42 mouse cellular contexts compared by ENCODE assay signal in genomic region chr1:136094807-136095206, GRCm38 (mm10). TPM values are rescaled to one million over a fixed set of nuclear protein-coding genes. Genes with fewer than 3 reads are reported as not detected.
"Had no signal": no experiment of that assay in that cellular context is flagged by ENCODE, and none has a peak within 500 bp of the region (broad histone marks: within the 10 kb centered on the region; RNA-seq: fewer than 3 reads in every experiment).

No protein-coding gene starts in this region.

- H3K9ac ChIP-seq: heart, embryonic 12.5 days; heart, embryonic 13.5 days; heart, embryonic 15.5 days; hindbrain, embryonic 12.5 days; hindbrain, embryonic 13.5 days; hindbrain, embryonic 14.5 days; hindbrain, embryonic 15.5 days; intestine, embryonic 15.5 days; kidney, embryonic 15.5 days had no signal

- H3K27me3 ChIP-seq: hindbrain, embryonic 12.5 days; hindbrain, embryonic 15.5 days; intestine, embryonic 15.5 days; kidney, embryonic 15.5 days had no signal

- H3K9me3 ChIP-seq: heart, embryonic 10.5 days; heart, embryonic 12.5 days; heart, embryonic 15.5 days; hindbrain, embryonic 10.5 days; hindbrain, embryonic 12.5 days; hindbrain, embryonic 13.5 days; hindbrain, embryonic 15.5 days; intestine, embryonic 15.5 days; kidney, embryonic 15.5 days had no signal

- H3K4me3 ChIP-seq: heart, adult 2 months; heart, embryonic 10.5 days; heart, embryonic 12.5 days; heart, embryonic 13.5 days; heart, embryonic 15.5 days; hindbrain, embryonic 10.5 days; hindbrain, embryonic 12.5 days; hindbrain, embryonic 13.5 days; hindbrain, embryonic 15.5 days; intestine, embryonic 15.5 days; kidney, embryonic 15.5 days; layer of hippocampus, adult 2 months had no signal

- H3K36me3 ChIP-seq: heart, embryonic 10.5 days; heart, embryonic 12.5 days; heart, embryonic 13.5 days; heart, embryonic 15.5 days; hindbrain, embryonic 10.5 days; hindbrain, embryonic 12.5 days; hindbrain, embryonic 13.5 days; hindbrain, embryonic 15.5 days; intestine, embryonic 15.5 days; kidney, embryonic 15.5 days had no signal

- H3K27ac ChIP-seq: heart, adult 2 months; heart, embryonic 10.5 days; heart, embryonic 13.5 days; heart, embryonic 15.5 days; hindbrain, embryonic 10.5 days; hindbrain, embryonic 12.5 days; hindbrain, embryonic 13.5 days; hindbrain, embryonic 14.5 days; hindbrain, embryonic 15.5 days; hindbrain, postnatal 0 days; intestine, embryonic 15.5 days; kidney, embryonic 15.5 days; kidney, postnatal 0 days; layer of hippocampus, adult 2 months had no signal

- H3K4me1 ChIP-seq: hindbrain, embryonic 13.5 days; intestine, embryonic 15.5 days; kidney, embryonic 15.5 days had no signal

- DNase-seq: heart, adult 2 months; heart, postnatal 10 days; heart, postnatal 14 days; heart, postnatal 36 days; heart, postnatal 4 days; kidney, adult 11 months; kidney, adult 18-20 months; kidney, adult 2 months; kidney, adult 8-10 months; kidney, adult 9 months; kidney, postnatal 10 days; kidney, postnatal 14 days; kidney, postnatal 25 days; kidney, postnatal 36 days; kidney, postnatal 4 days; layer of hippocampus, adult 9-11 months had no signal

- H3K4me2 ChIP-seq: heart, embryonic 11.5 days; heart, embryonic 12.5 days; heart, embryonic 13.5 days; heart, embryonic 15.5 days; hindbrain, embryonic 12.5 days; hindbrain, embryonic 13.5 days; hindbrain, embryonic 14.5 days; hindbrain, embryonic 15.5 days; intestine, embryonic 15.5 days; kidney, embryonic 15.5 days had no signal

- ATAC-seq: hindbrain, embryonic 16.5 days; hindbrain, postnatal 0 days; inflammation-experienced regulatory T-cells, adult 6 months; intestine, embryonic 15.5 days; intestine, embryonic 16.5 days; intestine, postnatal 0 days had no signal

RNA-seq across cellular contexts. Expression of gene Cacna1s, which starts 42.3 kb away (rescaled TPM):
- polyA plus RNA-seq: intestine, embryonic 16.5 days; kidney, embryonic 14.5 days had no signal

RNA-seq across cellular contexts. Expression of gene Ascl5, which starts 44.2 kb away (rescaled TPM):
- polyA plus RNA-seq: heart, adult 2 months; heart, embryonic 10.5 days; heart, embryonic 11.5 days; heart, embryonic 12.5 days; heart, embryonic 13.5 days; heart, embryonic 14.5 days; heart, embryonic 15.5 days; heart, embryonic 16.5 days; heart, postnatal 0 days; hindbrain, embryonic 10.5 days; hindbrain, embryonic 11.5 days; hindbrain, embryonic 12.5 days; hindbrain, embryonic 13.5 days; hindbrain, embryonic 14.5 days; hindbrain, embryonic 16.5 days; inflammation-experienced regulatory T-cells, adult 6 months; intestine, embryonic 15.5 days; intestine, embryonic 16.5 days; intestine, postnatal 0 days; kidney, adult 2 months; kidney, embryonic 14.5 days; kidney, embryonic 15.5 days; kidney, embryonic 16.5 days; kidney, postnatal 0 days; large intestine, adult 2 months had no signal
